In the genomic region with DNA sequence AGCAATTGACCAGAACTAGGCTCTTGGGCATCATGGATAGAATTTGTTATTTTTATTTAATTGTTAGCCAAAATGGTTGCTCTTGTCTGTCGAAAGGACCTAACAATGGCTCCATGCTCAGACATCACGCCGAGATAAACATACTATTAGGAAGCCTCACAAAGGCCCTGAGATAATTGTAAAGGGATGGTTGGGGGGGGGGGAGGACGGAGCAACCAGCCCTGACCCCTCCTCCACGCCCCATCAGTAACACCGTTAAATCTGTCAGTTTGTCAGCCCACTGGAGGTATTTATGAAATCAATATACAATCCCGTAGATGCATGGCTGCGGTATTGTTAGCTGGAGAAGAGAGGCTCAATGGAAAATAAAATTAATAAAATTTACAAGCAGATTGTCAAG, we compare ENCODE assay signal across 11 mouse cellular contexts.
"Had no signal": no experiment of that assay in that cellular context is flagged by ENCODE, and none has a peak within 500 bp of the region (broad histone marks: within the 10 kb centered on the region; RNA-seq: fewer than 3 reads in every experiment).

No protein-coding gene starts in this region.

- H3K4me3 ChIP-seq: layer of hippocampus, adult 2 months; left cerebral cortex, adult 2 months; limb, embryonic 10.5 days; liver, embryonic 15.5 days had no signal

- ATAC-seq: lung, postnatal 0 days had no signal

- H3K27ac ChIP-seq: layer of hippocampus, adult 2 months; left cerebral cortex, adult 2 months; liver, embryonic 15.5 days; stomach, postnatal 0 days had no signal

- H3K4me2 ChIP-seq: liver, embryonic 11.5 days; liver, embryonic 15.5 days had no signal

- H3K36me3 ChIP-seq: limb, embryonic 10.5 days; liver, embryonic 15.5 days had no signal

- H3K9ac ChIP-seq: liver, embryonic 15.5 days had no signal

- H3K9me3 ChIP-seq: limb, embryonic 10.5 days; liver, embryonic 15.5 days had no signal

- DNase-seq: kidney, postnatal 10 days; kidney, postnatal 4 days; lung, adult 2 months; lung, postnatal 36 days had no signal

- H3K4me1 ChIP-seq: liver, embryonic 15.5 days had no signal
